Mouse (Mus musculus) liver, embryonic 11.5 days (tissue): ENCODE results near the gene Emc1. TPM values are rescaled to one million over a fixed set of nuclear protein-coding genes. Genes with fewer than 3 reads are reported as not detected.

Experiments used
- ATAC-seq: fragments of 200-750 bp; cut with Nextera tagmentation; replicated peaks from 2 replicates; pipeline ENCODE4 v1.8.0; 2017; ENCODE audit warnings: moderate number of reproducible peaks, mild to moderate bottlenecking, moderate TSS enrichment, moderate library complexity; ENCODE audit not compliant: low FRiP score
- DNase-seq: peaks from one replicate; pipeline ENCODE4 v3.0.0-alpha.2; 2017; ENCODE audit warnings: low spot score
- H3K27ac ChIP-seq: fragments of 300-500 bp; sonication (generic); 2 replicates; pipeline ENCODE4 v1.5.1; 2014; ENCODE audit warnings: mild to moderate bottlenecking, low read depth, low read length, control low read depth
- H3K27me3 ChIP-seq: fragments of 300-500 bp; sonication (generic); replicated peaks from 2 replicates; pipeline ENCODE4 v1.6.1; 2014; ENCODE audit warnings: low read length, mixed read lengths; ENCODE audit not compliant: control insufficient read depth, insufficient read depth
- H3K36me3 ChIP-seq: fragments of 300-500 bp; sonication (generic); 2 replicates; pipeline ENCODE4 v1.6.1; 2014; ENCODE audit warnings: mild to moderate bottlenecking, low read length, moderate library complexity, mixed read lengths; ENCODE audit not compliant: control insufficient read depth, insufficient read depth
- H3K4me1 ChIP-seq: fragments of 300-500 bp; sonication (generic); replicated peaks from 2 replicates; pipeline ENCODE4 v1.6.1; 2014; ENCODE audit warnings: low read length, mixed read lengths; ENCODE audit not compliant: control insufficient read depth, insufficient read depth
- H3K4me2 ChIP-seq: fragments of 300-500 bp; sonication (generic); 2 replicates; pipeline ENCODE4 v1.6.1; 2014; ENCODE audit warnings: mild to moderate bottlenecking, control low read depth, moderate library complexity
- H3K4me3 ChIP-seq: fragments of 300-500 bp; sonication (generic); 2 replicates; pipeline ENCODE4 v1.5.1; 2014; ENCODE audit warnings: low read depth, low read length, control low read depth
- H3K9ac ChIP-seq: fragments of 300-500 bp; sonication (generic); 2 replicates; pipeline ENCODE4 v1.6.1; 2014; ENCODE audit warnings: low read depth, low read length, control low read depth
- H3K9me3 ChIP-seq: fragments of 300-500 bp; sonication (generic); 2 replicates; pipeline ENCODE4 v1.6.1; 2016; ENCODE audit warnings: low read length, inconsistent platforms, mixed read lengths; ENCODE audit not compliant: control insufficient read depth
- WGBS: fragments of 180-500 bp; shearing (Covaris S2); extraction: QIAGEN DNeasy Blood & Tissue Kit; methylation state at CpG from one replicate; pipeline ENCODE4 v1.1.7; 2014; 5-methylcytosine and 5-hydroxymethylcytosine counted together
- polyA plus RNA-seq: library from polyadenylated mRNA; unstranded; fragments of >200 nt; fragmentation: Nextera tagmentation; extraction: Ambion mirVana; gene quantifications from 2 replicates; pipeline ENCODE4 v1.2.1, GENCODE M21; 2014

Emc1 gene
- polyA plus RNA-seq, 1 experiment from 2014 or later, result 32.9 TPM

DNA sequence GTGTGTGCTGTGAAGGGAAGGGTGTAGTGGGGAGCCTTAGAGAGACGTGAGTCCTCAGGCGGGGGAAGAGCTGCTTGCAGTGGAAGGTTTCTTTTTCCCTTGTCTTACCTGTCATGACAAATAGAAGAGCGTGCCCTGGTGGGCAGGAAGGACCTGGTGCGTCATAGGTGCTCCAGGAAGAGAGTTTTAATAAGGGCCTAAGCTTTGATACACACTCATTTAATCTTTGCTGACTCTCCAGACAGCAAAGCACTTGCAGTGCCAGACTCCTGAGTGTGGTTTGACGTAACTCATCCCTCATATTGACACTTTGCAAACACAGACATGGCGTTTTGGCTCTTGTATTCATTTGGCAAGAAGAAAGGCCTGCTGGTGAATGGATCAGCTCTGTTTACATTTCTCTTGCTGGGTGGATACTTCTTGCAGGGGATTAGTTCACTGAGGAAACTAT lies 34.5 kb downstream of the Emc1 start:
- Histone ChIP-seq H3K4me3 (no peak overlapping the region), H3K9ac (no peak overlapping the region), H3K27ac (peak overlapping the region; percentile 37; the same call in 1 of the 2 replicates), H3K4me1 (peaks cover 28% of the 10 kb centered on the region), H3K4me2 (peak overlapping the region; percentile 10; the same call in 1 of the 2 replicates), H3K9me3 (no peaks in the 10 kb centered on the region), H3K27me3 (no peaks in the 10 kb centered on the region), H3K36me3 (peaks cover 22% of the 10 kb centered on the region)
- ATAC-seq (no peak), DNase-seq (no peak)
- 60% methylated on average over 6 of the region's 6 CpGs for WGBS

DNA sequence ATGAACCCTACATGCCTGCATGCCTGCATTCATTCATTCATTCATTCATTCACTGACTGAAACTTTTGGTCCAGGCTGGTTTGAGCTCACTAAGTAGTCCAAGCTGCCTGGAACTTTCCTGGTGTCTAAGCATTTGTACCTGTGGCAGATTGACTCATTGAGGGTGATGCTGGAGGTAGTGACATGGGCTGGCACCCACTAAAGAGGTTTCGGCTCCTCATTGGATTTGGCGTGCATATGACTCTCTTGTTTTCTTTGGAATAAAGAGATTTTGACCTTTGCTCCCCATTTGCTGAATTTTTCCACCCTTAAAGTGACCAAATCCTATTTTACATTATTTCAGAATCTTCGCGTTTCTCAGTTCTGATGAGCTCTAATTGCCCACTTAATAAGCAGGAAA lies 37.2 kb downstream of the Emc1 start:
- no peak for ATAC-seq
- peaks cover 44% of the 10 kb centered on the region for H3K36me3 ChIP-seq
- WGBS, result 88% methylated on average over 4 of the region's 4 CpGs

DNA sequence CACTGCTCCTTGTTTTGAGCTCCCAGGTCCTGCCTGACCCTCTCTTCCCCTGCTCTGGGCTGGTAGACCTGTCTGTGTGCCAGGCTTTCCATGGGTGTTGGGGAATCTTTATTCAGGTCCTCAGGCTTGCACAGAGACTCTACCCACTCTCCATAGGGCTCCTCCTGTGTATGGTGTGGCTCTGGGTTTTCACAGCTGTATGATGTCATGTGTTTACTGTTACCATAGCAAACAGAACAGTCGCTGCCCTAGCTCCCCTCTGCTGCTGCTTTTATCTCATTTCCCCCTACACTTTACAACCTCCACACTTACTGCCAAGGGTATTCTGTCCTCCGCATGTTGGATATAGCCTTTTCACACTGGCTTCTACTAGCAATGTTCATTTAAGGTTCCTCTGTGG lies 43.0 kb downstream of the Emc1 start:
- DNase-seq (no peak), ATAC-seq (0 out of 2 replicates have a peak, but pooled peaks have one; percentile 31)
- no peak overlapping the region for H3K9ac ChIP-seq
- no peak overlapping the region for H3K4me3 ChIP-seq
- 56% methylated on average over 2 of the region's 2 CpGs for WGBS
- H3K9me3 ChIP-seq, result no peaks in the 10 kb centered on the region
- H3K4me1 ChIP-seq, result no peaks in the 10 kb centered on the region
- H3K27me3 ChIP-seq, result no peaks in the 10 kb centered on the region
- H3K4me2 ChIP-seq, result no peak overlapping the region
- H3K36me3 ChIP-seq, result peaks cover 77% of the 10 kb centered on the region
- H3K27ac ChIP-seq, result no peak overlapping the region

More for the DNA sequence above, 37.2 kb downstream of the Emc1 start:
- H3K4me3 ChIP-seq, result no peak overlapping the region
- no peaks in the 10 kb centered on the region for H3K27me3 ChIP-seq
- H3K4me1 ChIP-seq, result peaks cover 16% of the 10 kb centered on the region
- no peak for DNase-seq
- H3K9me3 ChIP-seq, result no peaks in the 10 kb centered on the region
- H3K27ac ChIP-seq, result no peak overlapping the region
- no peak overlapping the region for H3K9ac ChIP-seq
- H3K4me2 ChIP-seq, result no peak overlapping the region

DNA sequence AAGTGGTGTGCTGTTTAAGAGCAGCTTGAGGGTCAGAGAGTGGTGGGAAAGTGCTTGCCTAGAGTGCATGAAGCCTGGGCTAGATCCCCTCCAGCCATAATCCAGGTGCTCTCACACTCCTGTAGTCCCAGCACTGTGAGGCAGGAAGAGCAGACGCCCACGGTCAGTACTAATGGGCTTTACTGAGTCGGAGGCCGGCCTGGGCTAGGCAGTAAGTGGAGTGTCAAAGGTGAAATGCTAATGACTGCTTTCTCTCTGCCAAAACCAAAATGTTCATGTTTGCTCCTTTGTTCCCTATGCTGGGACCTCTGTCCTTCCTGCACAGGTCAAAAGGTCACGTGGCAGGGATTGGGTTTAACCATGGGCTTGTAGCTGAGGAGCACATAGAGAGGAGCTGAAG lies 48.1 kb downstream of the Emc1 start:
- no peaks in the 10 kb centered on the region for H3K27me3 ChIP-seq
- H3K4me1 ChIP-seq, result no peaks in the 10 kb centered on the region
- no peak overlapping the region for H3K4me2 ChIP-seq
- H3K36me3 ChIP-seq, result peaks cover 62% of the 10 kb centered on the region
- DNase-seq (no peak), ATAC-seq (no peak)
- 87% methylated on average over 5 of the region's 5 CpGs for WGBS
- no peak overlapping the region for H3K27ac ChIP-seq
- no peak overlapping the region for H3K9ac ChIP-seq
- H3K9me3 ChIP-seq, result no peaks in the 10 kb centered on the region
- no peak overlapping the region for H3K4me3 ChIP-seq

DNA sequence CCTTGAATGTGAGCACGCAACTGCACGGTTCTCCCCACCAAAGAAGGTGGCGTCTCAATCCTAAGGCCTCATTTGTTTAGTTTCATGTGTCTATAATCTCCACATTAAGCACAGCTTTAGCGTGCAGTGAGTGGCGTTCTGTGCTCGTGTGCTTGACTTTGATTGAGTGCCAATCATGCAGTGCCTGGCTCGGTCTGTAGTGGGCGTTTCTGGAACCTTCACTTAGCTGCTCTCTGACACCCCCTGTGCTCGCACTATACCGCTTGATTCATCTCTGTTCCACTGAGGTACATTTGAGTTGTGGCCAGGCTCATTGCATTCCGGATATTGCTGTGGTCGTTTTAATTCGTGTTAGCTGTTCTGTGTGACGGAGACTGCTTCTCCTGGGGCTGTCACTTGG lies 50.8 kb downstream of the Emc1 start:
- 84% methylated on average over 14 of the region's 14 CpGs for WGBS
- H3K4me1 ChIP-seq, result no peaks in the 10 kb centered on the region
- H3K9me3 ChIP-seq, result no peaks in the 10 kb centered on the region
- no peak for ATAC-seq
- no peak overlapping the region for H3K4me3 ChIP-seq
- no peak overlapping the region for H3K27ac ChIP-seq
- H3K36me3 ChIP-seq, result peaks cover 55% of the 10 kb centered on the region
- no peak overlapping the region for H3K4me2 ChIP-seq
- H3K27me3 ChIP-seq, result no peaks in the 10 kb centered on the region
- DNase-seq, result no peak
- H3K9ac ChIP-seq, result no peak overlapping the region

DNA sequence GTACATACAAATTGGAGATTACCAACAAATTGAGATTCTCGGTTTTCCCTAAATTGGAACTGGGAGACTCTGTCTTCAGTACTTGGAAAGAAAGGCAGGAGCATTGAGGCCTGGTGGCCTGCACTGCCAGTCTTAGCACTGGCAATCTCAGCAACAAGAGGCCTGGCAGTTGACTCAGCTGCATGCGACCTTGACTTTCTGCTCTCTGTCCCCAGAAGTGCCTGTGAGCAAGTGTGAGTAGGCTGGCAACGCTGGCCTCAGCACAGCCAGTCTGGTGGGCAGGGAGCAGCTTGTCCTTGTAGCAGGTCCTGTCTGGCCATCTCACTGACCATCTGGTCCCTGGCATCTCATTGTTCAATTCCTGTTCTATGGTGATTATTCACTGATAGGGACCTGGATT lies 59.0 kb downstream of the Emc1 start:
- no peaks in the 10 kb centered on the region for H3K27me3 ChIP-seq
- no peak overlapping the region for H3K9ac ChIP-seq
- no peak overlapping the region for H3K27ac ChIP-seq
- no peaks in the 10 kb centered on the region for H3K9me3 ChIP-seq
- peaks cover 76% of the 10 kb centered on the region for H3K36me3 ChIP-seq
- WGBS, result 89% methylated on average over 3 of the region's 3 CpGs
- H3K4me2 ChIP-seq, result no peak overlapping the region
- no peak overlapping the region for H3K4me3 ChIP-seq
- DNase-seq (no peak), ATAC-seq (no peak)
- no peaks in the 10 kb centered on the region for H3K4me1 ChIP-seq

DNA sequence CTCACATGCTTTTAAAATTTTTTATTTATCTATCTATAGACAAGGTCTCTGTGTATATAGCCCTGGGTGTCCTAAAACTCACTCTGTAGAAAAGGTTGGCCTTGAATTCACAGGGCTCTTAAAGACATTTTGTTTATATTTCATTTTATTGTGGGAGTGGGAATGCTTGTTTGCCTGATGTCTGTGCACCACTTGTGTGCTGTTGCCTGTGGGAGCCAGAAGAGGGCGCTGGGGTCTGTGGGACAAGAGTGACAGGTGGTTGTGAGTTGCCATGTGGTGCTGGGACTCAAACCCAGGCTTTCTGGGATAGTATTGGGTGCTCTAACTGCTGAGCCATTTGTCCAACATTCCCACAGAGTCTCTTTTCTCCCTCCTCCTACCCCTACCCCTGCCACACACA lies 65.5 kb downstream of the Emc1 start:
- Histone ChIP-seq H3K4me2 (no peak overlapping the region), H3K36me3 (peaks cover 88% of the 10 kb centered on the region), H3K27ac (no peak overlapping the region), H3K27me3 (no peaks in the 10 kb centered on the region), H3K4me1 (no peaks in the 10 kb centered on the region), H3K9me3 (no peaks in the 10 kb centered on the region), H3K9ac (no peak overlapping the region), H3K4me3 (no peak overlapping the region)
- DNase-seq (no peak), ATAC-seq (no peak)
- 66% methylated on average over 1 of the region's 1 CpGs for WGBS

DNA sequence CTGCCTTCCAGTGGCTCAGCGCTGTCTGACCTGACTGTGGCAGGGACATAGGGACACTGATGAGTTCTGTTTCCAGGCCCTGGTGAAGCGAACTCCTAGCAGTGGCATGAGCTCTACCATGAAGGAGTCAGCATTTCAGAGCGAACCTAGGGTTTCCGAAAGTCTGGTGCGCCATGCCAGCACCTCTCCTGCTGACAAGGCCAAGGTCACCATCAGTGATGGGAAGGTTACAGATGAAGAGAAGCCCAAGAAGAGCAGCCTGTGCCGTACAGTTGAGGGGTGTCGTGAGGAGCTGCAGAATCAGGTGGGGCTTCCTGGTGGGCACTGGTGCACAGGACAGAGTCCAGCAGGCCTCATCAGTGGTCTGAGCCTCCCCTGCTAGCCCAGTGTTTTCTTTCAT lies 69.2 kb downstream of the Emc1 start:
- Histone ChIP-seq H3K4me3 (no peak overlapping the region), H3K9ac (no peak overlapping the region), H3K36me3 (peaks cover 78% of the 10 kb centered on the region), H3K9me3 (no peaks in the 10 kb centered on the region), H3K27ac (no peak overlapping the region), H3K4me2 (no peak overlapping the region), H3K4me1 (no peaks in the 10 kb centered on the region), H3K27me3 (no peaks in the 10 kb centered on the region)
- no peak for DNase-seq
- ATAC-seq, result no peak
- WGBS, result 95% methylated on average over 7 of the region's 7 CpGs

DNA sequence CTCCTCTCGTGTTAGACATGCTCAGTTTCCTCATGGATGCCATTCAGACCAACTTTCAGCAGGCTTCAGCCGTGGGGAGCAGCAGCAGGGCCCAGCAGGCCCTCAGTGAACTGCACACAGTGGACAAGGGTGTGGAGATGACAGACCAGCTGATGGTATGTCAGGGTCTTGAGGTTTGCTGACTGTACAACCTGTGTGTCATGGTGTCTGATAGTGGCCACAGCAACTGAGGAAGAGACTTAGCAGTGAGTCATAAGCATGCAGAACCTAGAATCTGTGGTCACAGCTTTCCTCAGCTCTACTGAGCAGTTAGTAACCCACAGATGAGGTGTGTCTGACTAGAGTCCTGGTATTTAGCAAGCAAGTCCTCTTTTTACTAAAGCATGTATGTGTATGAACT lies 70.0 kb downstream of the Emc1 start:
- Histone ChIP-seq H3K4me1 (no peaks in the 10 kb centered on the region), H3K4me2 (no peak overlapping the region), H3K27ac (no peak overlapping the region), H3K4me3 (no peak overlapping the region), H3K27me3 (no peaks in the 10 kb centered on the region), H3K9me3 (no peaks in the 10 kb centered on the region), H3K9ac (no peak overlapping the region), H3K36me3 (peaks cover 78% of the 10 kb centered on the region)
- no peak for DNase-seq
- 88% methylated on average over 2 of the region's 2 CpGs for WGBS
- no peak for ATAC-seq
